ENCODE assay signal across 9 mouse cellular contexts in the genomic region with DNA sequence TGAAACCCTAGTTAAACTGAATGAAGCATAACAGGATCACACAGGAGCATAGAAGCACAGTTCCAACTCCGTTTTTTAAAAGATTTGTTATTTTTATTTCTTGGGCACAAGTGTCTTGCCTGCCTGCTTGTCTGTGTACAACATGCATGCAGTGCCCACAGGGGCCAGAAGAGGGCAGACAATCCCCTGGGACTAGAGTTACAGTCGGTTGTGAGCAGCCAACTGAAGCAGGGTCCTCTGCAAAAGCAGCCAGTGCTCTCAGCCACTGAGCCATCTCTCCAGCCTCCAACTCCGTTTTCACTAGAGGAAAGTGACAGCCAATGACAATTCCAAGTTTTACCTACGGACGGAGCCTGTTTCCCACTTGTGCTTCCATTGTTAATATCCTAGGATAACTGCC. TPM values are rescaled to one million over a fixed set of nuclear protein-coding genes. Genes with fewer than 3 reads are reported as not detected.
A peak's percentile ranks its signal among the peaks of the same experiment; 100 is the strongest.
DNase-seq lines count a peak whose midpoint lies in the region; ATAC-seq and TF ChIP-seq lines count a peak whose summit lies in the region.
"Had no signal": no experiment of that assay in that cellular context is flagged by ENCODE, and none has a peak within 500 bp of the region (broad histone marks: within the 10 kb centered on the region; RNA-seq: fewer than 3 reads in every experiment).

No protein-coding gene starts in this region.

- peak; percentile 55 for TF ChIP-seq CTCF in left cerebral cortex, adult 2 months (IDR thresholded peaks at IDR 0.05)
- TF ChIP-seq CTCF in embryonic fibroblast, embryonic 13.5 days (IDR thresholded peaks at IDR 0.05; ENCODE audit: borderline replicate concordance, insufficient read depth, low read length) = peak; percentile 33; the same call in 1 of the 2 replicates

- intact Hi-C loops in left cerebral cortex, adult 2 months (cut with DNase I) = no loop called here
- intact Hi-C loops in left cerebral cortex, postnatal 36 days (cut with DNase I) = no loop called here

- peak; percentile 67 to 68 for DNase-seq in cerebellum, postnatal 10 days
- no peak for DNase-seq in cerebellum, adult 9-10 months
- DNase-seq in left cerebral cortex, adult 2 months (ENCODE audit: extremely low spot score in 1 of 2, low spot score in 2 of 2) = peak in 1 of 2 experiments; percentile 38
- no peak for DNase-seq in left cerebral cortex, postnatal 36 days (ENCODE audit: low spot score in 2 of 2)
- peak; percentile 44 for DNase-seq in MEL-GATA-1-ER (ENCODE audit: extremely low read depth, low read depth)

- H3K4me3 ChIP-seq in left cerebral cortex, adult 2 months = no peak overlapping the region
- H3K4me3 ChIP-seq in embryonic fibroblast, embryonic 13.5 days (ENCODE audit: insufficient read depth, low read length) = no peak overlapping the region
- H3K4me3 ChIP-seq: heart, embryonic 13.5 days had no signal

- H3K27ac ChIP-seq in left cerebral cortex, adult 2 months = no peak overlapping the region
- H3K27ac ChIP-seq in embryonic fibroblast, embryonic 13.5 days (ENCODE audit: insufficient read depth, low read length) = no peak overlapping the region
- H3K27ac ChIP-seq: heart, embryonic 13.5 days had no signal

- no peaks in the 10 kb centered on the region for H3K4me1 ChIP-seq in embryonic fibroblast, embryonic 13.5 days (ENCODE audit: control insufficient read depth, insufficient read depth, low read length)
- H3K4me1 ChIP-seq: heart, embryonic 13.5 days had no signal

- ATAC-seq in megakaryocyte, adult 5-6 weeks (ENCODE audit: poor library complexity, severe bottlenecking) = peak; percentile 54
- ATAC-seq in erythroid progenitor cell, adult 5-6 weeks (replicated peaks; ENCODE audit: low FRiP score, poor library complexity, severe bottlenecking) = no peak

- no peak for TF ChIP-seq POLR2A in embryonic fibroblast, embryonic 13.5 days (IDR thresholded peaks at IDR 0.05; ENCODE audit: low read depth, low read length)

RNA-seq across cellular contexts. Expression of a gene that starts 33.4 kb away (rescaled TPM):
- total RNA-seq in left cerebral cortex, adult 2 months (2021) = 1 to 10 TPM in 1 of 2 experiments, under 1 TPM in 1; 0.87 to 1.6 TPM
- total RNA-seq in left cerebral cortex, postnatal 36 days (2021) = 1 to 10 TPM; 1.4 TPM
- polyA plus RNA-seq in embryonic fibroblast, embryonic 13.5 days (2011; ENCODE audit: insufficient read length, low read depth, missing spikeins) = not detected in 2 replicates
- not detected in 2 replicates for total RNA-seq in megakaryocyte, adult 5-6 weeks (2015)
- not detected in 2 replicates for total RNA-seq in megakaryocyte, adult 5-6 weeks (2017)
- total RNA-seq in erythroid progenitor cell, adult 5-6 weeks (2015; ENCODE audit: low replicate concordance) = not detected in 2 replicates
- total RNA-seq in erythroid progenitor cell, adult 5-6 weeks (2017; ENCODE audit: low replicate concordance) = not detected in 2 replicates

Comparison
In these comparisons a context has a peak if more than half of its experiments do, and no peak if none do; other contexts are left out.
1. DNase-seq: peak in cerebellum, postnatal 10 days (2 of 2) and MEL-GATA-1-ER (single experiment); none in cerebellum, adult 9-10 months (single experiment) and left cerebral cortex, postnatal 36 days (0 of 2).